Mouse (Mus musculus) CH12.LX (cell line): ENCODE data around the gene Adcy7. TPM values are rescaled to one million over a fixed set of nuclear protein-coding genes. Genes with fewer than 3 reads are reported as not detected.
A peak's percentile ranks its signal among the peaks of the same experiment; 100 is the strongest.

Experiments used
- DNase-seq: peaks from one replicate; pipeline ENCODE4 v3.0.0-alpha.2; 2013; ENCODE audit errors: extremely low read depth
- H3K27ac ChIP-seq: 2 replicates; pipeline ENCODE4 v1.5.1; 2012; ENCODE audit warnings: low read depth, mild to moderate bottlenecking, control low read depth, moderate library complexity; ENCODE audit not compliant: insufficient read depth
- H3K27me3 ChIP-seq: replicated peaks from 2 replicates; pipeline ENCODE3; 2012; ENCODE audit warnings: inconsistent platforms
- H3K36me3 ChIP-seq, 2 experiments: replicated peaks in 1 of 2; 2 replicates each; pipeline versions ENCODE3 to v1.6.1; 2012; ENCODE audit warnings: inconsistent platforms in 1 of 2, low read length in 1 of 2, mild to moderate bottlenecking in 1 of 2, mixed read lengths in 1 of 2, moderate library complexity in 1 of 2; ENCODE audit not compliant: control insufficient read depth in 1 of 2, insufficient read depth in 1 of 2
- H3K4me1 ChIP-seq, 2 experiments: 2 replicates each; pipeline ENCODE4 v1.6.1; 2012; ENCODE audit warnings: inconsistent platforms in 1 of 2, moderate library complexity in 1 of 2; ENCODE audit not compliant: insufficient read depth in 2 of 2, control insufficient read depth in 1 of 2
- H3K4me2 ChIP-seq: 2 replicates; pipeline ENCODE4 v1.6.1; 2012; ENCODE audit warnings: low read depth, mild to moderate bottlenecking, control low read depth; ENCODE audit not compliant: poor library complexity, insufficient read depth, severe bottlenecking
- H3K4me3 ChIP-seq, 3 experiments: fragments of 150-350 bp in 1 of 3; sonication (generic) in 1 of 3; replicated peaks in 1 of 3; 2 replicates each; pipeline versions ENCODE3 to v1.5.1; 2011 to 2012; ENCODE audit warnings: low read depth in 2 of 3, low read length in 2 of 3, mild to moderate bottlenecking in 2 of 3, moderate library complexity in 2 of 3, control low read depth in 1 of 3, improper control_type of control experiment in 1 of 3, inconsistent platforms in 1 of 3, mixed read lengths in 1 of 3; ENCODE audit not compliant: poor library complexity in 1 of 3
- H3K79me2 ChIP-seq: replicated peaks from 2 replicates; pipeline ENCODE4 v1.6.1; 2012; ENCODE audit warnings: mild to moderate bottlenecking, moderate library complexity; ENCODE audit not compliant: control insufficient read depth, poor library complexity, insufficient read depth, severe bottlenecking; ENCODE audit errors: extremely low read depth
- H3K9ac ChIP-seq: 2 replicates; pipeline ENCODE4 v1.6.1; 2012; ENCODE audit warnings: low read depth, mild to moderate bottlenecking, control low read depth, moderate library complexity; ENCODE audit not compliant: insufficient read depth
- H3K9me3 ChIP-seq: replicated peaks from 2 replicates; pipeline ENCODE3; 2012; ENCODE audit warnings: low read length, inconsistent platforms, mixed read lengths
- BHLHE40 ChIP-seq: IDR thresholded peaks from 2 replicates; pipeline ENCODE4 v1.6.1; 2011; ENCODE audit warnings: mild to moderate bottlenecking, low read depth, low read length, improper control_type of control experiment
- CHD2 ChIP-seq: IDR thresholded peaks from 2 replicates; pipeline ENCODE4 v1.6.1; 2011; ENCODE audit warnings: low read length, improper control_type of control experiment
- CTCF ChIP-seq, 2 experiments: IDR thresholded peaks in 1 of 2; conservative IDR thresholded peaks in 1 of 2; 2 replicates each; pipeline ENCODE4 v1.5.1; 2011 to 2012; ENCODE audit warnings: low read depth in 2 of 2, low read length in 2 of 2, improper control_type of control experiment in 1 of 2, inconsistent platforms in 1 of 2, mild to moderate bottlenecking in 1 of 2, moderate library complexity in 1 of 2
- ELF1 ChIP-seq: IDR thresholded peaks from 2 replicates; pipeline ENCODE4 v1.6.1; 2014; ENCODE audit warnings: low read depth, mild to moderate bottlenecking, inconsistent platforms, low read length, improper control_type of control experiment
- ETS1 ChIP-seq: conservative IDR thresholded peaks from 2 replicates; pipeline ENCODE4 v1.6.1; 2012; ENCODE audit warnings: low read depth, mild to moderate bottlenecking, inconsistent platforms, low read length, improper control_type of control experiment, moderate library complexity
- HCFC1 ChIP-seq: IDR thresholded peaks from 2 replicates; pipeline ENCODE4 v1.6.1; 2012; ENCODE audit warnings: low read depth, mild to moderate bottlenecking, inconsistent platforms, low read length, improper control_type of control experiment
- IRF4 ChIP-seq: IDR thresholded peaks from 2 replicates; pipeline ENCODE4 v1.6.1; 2014; ENCODE audit warnings: low read depth, mild to moderate bottlenecking, inconsistent platforms, low read length, improper control_type of control experiment
- JUND ChIP-seq: conservative IDR thresholded peaks from 2 replicates; pipeline ENCODE4 v1.6.1; 2011; ENCODE audit warnings: low read depth, low read length, improper control_type of control experiment
- MAX ChIP-seq: IDR thresholded peaks from 2 replicates; pipeline ENCODE4 v1.6.1; 2011; ENCODE audit warnings: low read length, improper control_type of control experiment
- MXI1 ChIP-seq: IDR thresholded peaks from 2 replicates; pipeline ENCODE4 v1.6.1; 2011; ENCODE audit warnings: mild to moderate bottlenecking, low read depth, low read length, improper control_type of control experiment
- NRF1 ChIP-seq: IDR thresholded peaks from 2 replicates; pipeline ENCODE4 v1.6.1; 2014; ENCODE audit warnings: low read depth, mild to moderate bottlenecking, inconsistent platforms, low read length, improper control_type of control experiment, moderate library complexity
- TCF12 ChIP-seq: IDR thresholded peaks from 2 replicates; pipeline ENCODE4 v1.6.1; 2014; ENCODE audit warnings: low read depth, mild to moderate bottlenecking, inconsistent platforms, low read length, improper control_type of control experiment
- ZNF384 ChIP-seq: IDR thresholded peaks from 2 replicates; pipeline ENCODE4 v1.6.1; 2012; ENCODE audit warnings: low read depth, low read length, improper control_type of control experiment, inconsistent platforms
- dilution Hi-C: fragments of 300-500 bp; cut with MboI; formaldehyde crosslinking; loops from 2 replicates; pipeline ENCODE4 v1.14.3; 2020; ENCODE audit warnings: low sequenced_read_pairs; ENCODE audit not compliant: extremely low pct_unique_long_range_greater_than_20kb, extremely low pct_ligation_motif_present
- in situ Hi-C: fragments of 300-500 bp; cut with MboI; formaldehyde crosslinking; loops from 3 replicates; pipeline ENCODE4 v1.14.3; 2019; ENCODE audit warnings: low sequenced_read_pairs, low pct_ligation_motif_present, low pct_unique_long_range_greater_than_20kb, mixed read lengths
- polyA plus RNA-seq: library from polyadenylated mRNA; unstranded; fragments of >175 nt; gene quantifications from 2 replicates; pipeline ENCODE4 v1.2.1, GENCODE M21; 2012; ENCODE audit warnings: low read depth; ENCODE audit not compliant: insufficient read length
- total RNA-seq, 2 experiments: library from RNA; depleted of rRNA; stranded (reverse); fragments of 300-350 nt in 1 of 2; fragments of >200 nt in 1 of 2; gene quantifications; 2 replicates each; pipeline ENCODE4 v1.2.3; 2012 to 2014

Gene Adcy7
- total and polyA plus RNA-seq, 3 experiments = 25.7 to 28.5 (median 27.0) TPM

DNA sequence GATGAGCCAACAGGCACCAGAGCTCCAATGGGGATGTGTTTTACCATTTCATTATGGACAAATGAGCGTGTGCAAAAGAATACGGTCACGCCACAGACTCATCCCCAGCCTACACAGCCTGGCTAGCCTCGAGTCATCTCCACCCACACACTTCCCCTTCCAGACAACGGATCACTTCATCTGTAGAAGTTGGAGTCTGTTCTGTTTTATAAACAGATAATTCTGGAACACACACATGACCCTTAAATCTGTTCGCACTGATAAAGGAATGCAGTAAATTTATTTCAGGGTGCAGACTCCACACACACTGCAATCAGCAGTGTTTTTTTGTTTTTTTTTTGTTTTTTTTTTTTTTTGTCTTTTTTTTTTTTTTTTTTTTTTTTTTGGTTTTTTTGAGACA is 7.5 kb downstream of the Adcy7 start:
- DNase-seq = no peak
- Histone ChIP-seq H3K27ac (no peak overlapping the region), H3K4me2 (no peak overlapping the region), H3K79me2 (no peaks in the 10 kb centered on the region), H3K4me1 (peaks cover 5 to 24% of the 10 kb centered on the region in 2 experiments), H3K9ac (no peak overlapping the region), H3K36me3 (no peaks in the 10 kb centered on the region), H3K9me3 (no peaks in the 10 kb centered on the region), H3K4me3 (no peak overlapping the region), H3K27me3 (peaks cover 2% of the 10 kb centered on the region)
- dilution Hi-C loops (no loop called here), in situ Hi-C loops (no loop called here)
- peak; percentile 54; the same call in 1 of the 2 replicates for TF ChIP-seq ZNF384
- TF ChIP-seq NRF1 = no peak

- dilution Hi-C loops (no loop called here), in situ Hi-C loops (no loop called here)
- Histone ChIP-seq H3K27me3 (no peaks in the 10 kb centered on the region), H3K4me3 (no peak overlapping the region), H3K79me2 (no peaks in the 10 kb centered on the region), H3K4me1 (peaks cover 5 to 36% of the 10 kb centered on the region in 2 experiments), H3K9ac (no peak overlapping the region), H3K9me3 (no peaks in the 10 kb centered on the region), H3K36me3 (no peaks in the 10 kb centered on the region), H3K4me2 (no peak overlapping the region), H3K27ac (no peak overlapping the region)
- no peak for DNase-seq
- no peak for TF ChIP-seq MAX
- TF ChIP-seq HCFC1 = no peak
- TF ChIP-seq, all 38 proteins: peak for 0
These were observed 8.7 kb downstream of the Adcy7 start for GRCm38 (mm10) chr8:88280904-88281303.

GRCm38 (mm10) chr8:88282684-88283083 is 10.5 kb downstream of the Adcy7 start:
- no peak overlapping the region for H3K9ac ChIP-seq
- H3K36me3 ChIP-seq = no peaks in the 10 kb centered on the region
- H3K27me3 ChIP-seq = no peaks in the 10 kb centered on the region
- H3K79me2 ChIP-seq = no peaks in the 10 kb centered on the region
- H3K4me1 ChIP-seq = peaks cover 9 to 46% of the 10 kb centered on the region in 2 experiments
- peak; percentile 81 for DNase-seq
- no peak overlapping the region for H3K27ac ChIP-seq
- H3K4me2 ChIP-seq = no peak overlapping the region
- H3K4me3 ChIP-seq = no peak overlapping the region
- dilution Hi-C loops = no loop called here
- TF ChIP-seq CTCF (conservative IDR thresholded peaks at IDR 0.05 in 1 of 2, IDR thresholded peaks at IDR 0.05 in 1 of 2; ENCODE audit: low read depth in 2 of 2, low read length in 2 of 2) = no peak
- TF ChIP-seq JUND = no peak
- peak; percentile 45 for TF ChIP-seq ETS1
- TF ChIP-seq BHLHE40 = peak; percentile 77
- 0 out of 2 replicates have a peak, but pooled peaks have one; percentile 22 for TF ChIP-seq MXI1
- 0 out of 2 replicates have a peak, but pooled peaks have one; percentile 17 for TF ChIP-seq IRF4
- peak; percentile 65; the same call in 1 of the 2 replicates for TF ChIP-seq TCF12
- 0 out of 2 replicates have a peak, but pooled peaks have one; percentile 15 for TF ChIP-seq HCFC1
- TF ChIP-seq ELF1 = 0 out of 2 replicates have a peak, but pooled peaks have one; percentile 21
- peak; percentile 55; the same call in 1 of the 2 replicates for TF ChIP-seq CHD2
- no peaks in the 10 kb centered on the region for H3K9me3 ChIP-seq
- in situ Hi-C loops = no loop called here
